ENCODE assay signal across 13 mouse cellular contexts in the genomic region with DNA sequence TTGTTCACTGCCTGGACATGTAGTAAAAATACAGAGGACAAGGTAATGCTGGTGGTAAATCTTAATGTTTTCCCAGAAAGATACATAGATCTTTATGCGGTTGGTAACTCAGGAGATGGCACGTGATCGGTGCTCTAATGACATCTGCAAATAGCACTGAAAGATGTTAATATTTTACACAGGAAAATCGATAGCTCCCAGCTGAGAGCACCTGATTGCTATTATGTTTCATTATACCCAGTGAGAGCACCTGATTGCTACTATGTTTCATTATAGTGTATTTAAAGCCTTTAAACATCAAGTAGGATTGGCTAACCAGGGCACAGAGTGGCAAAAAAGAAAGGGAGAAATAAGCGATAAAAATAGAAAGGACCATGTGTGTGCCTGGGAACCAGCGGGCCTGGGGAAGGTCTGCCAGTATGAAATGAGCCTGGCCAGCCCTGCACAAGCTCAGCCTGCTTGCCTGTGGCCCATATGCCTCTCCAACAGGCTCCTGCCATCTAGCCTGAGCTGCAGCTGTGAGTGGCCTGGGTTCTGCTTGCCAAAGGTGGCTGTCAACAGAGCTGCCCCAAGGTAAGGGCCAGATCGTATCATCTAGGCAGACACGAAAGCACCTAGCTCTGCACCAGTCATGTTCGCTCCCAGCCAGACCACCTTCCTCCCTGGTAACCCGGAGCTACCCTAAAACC. TPM values are rescaled to one million over a fixed set of nuclear protein-coding genes. Genes with fewer than 3 reads are reported as not detected.
DNase-seq lines count a peak whose midpoint lies in the region; ATAC-seq lines count a peak whose summit lies in the region.
"Had no signal": no experiment of that assay in that cellular context is flagged by ENCODE, and none has a peak within 500 bp of the region (broad histone marks: within the 10 kb centered on the region; RNA-seq: fewer than 3 reads in every experiment).

No protein-coding gene starts in this region.

- H3K4me2 ChIP-seq in hindbrain, embryonic 15.5 days, result no peak overlapping the region
- H3K4me2 ChIP-seq: heart, embryonic 13.5 days; limb, embryonic 15.5 days; midbrain, embryonic 13.5 days had no signal

- 0 out of 2 replicates have a peak, but pooled peaks cover 10% of the 10 kb centered on the region for H3K4me1 ChIP-seq in hindbrain, embryonic 15.5 days (replicated peaks)
- H3K4me1 ChIP-seq: heart, embryonic 13.5 days; midbrain, embryonic 13.5 days had no signal

- DNase-seq in gastrocnemius, adult 18-20 months (ENCODE audit: low spot score), result peak; percentile 72
- no peak for DNase-seq in gastrocnemius, postnatal 4 days (ENCODE audit: low spot score in 2 of 2)
- peak; percentile 95 for DNase-seq in brain, adult 2 months (ENCODE audit: low read depth, low spot score)
- peak; percentile 87 for DNase-seq in cerebellum, adult 9-10 months
- no peak for DNase-seq in adrenal gland, adult (ENCODE audit: inconsistent age in 2 of 2, low spot score in 1 of 2)
- DNase-seq: kidney, postnatal 10 days; lung, postnatal 14 days; spleen, adult 18-20 months had no signal

- no peaks in the 10 kb centered on the region for H3K36me3 ChIP-seq in hindbrain, embryonic 15.5 days
- H3K36me3 ChIP-seq: heart, embryonic 13.5 days; limb, embryonic 15.5 days; midbrain, embryonic 13.5 days had no signal

- 81% methylated on average over 10 of the region's 10 CpGs for WGBS in hindbrain, embryonic 15.5 days

- H3K9ac ChIP-seq in hindbrain, embryonic 15.5 days, result no peak overlapping the region
- H3K9ac ChIP-seq: heart, embryonic 13.5 days; limb, embryonic 15.5 days; midbrain, embryonic 13.5 days had no signal

- H3K9me3 ChIP-seq in hindbrain, embryonic 15.5 days, result no peaks in the 10 kb centered on the region
- H3K9me3 ChIP-seq: heart, embryonic 13.5 days; limb, embryonic 15.5 days; midbrain, embryonic 13.5 days had no signal

- ATAC-seq in hindbrain, embryonic 15.5 days (ENCODE audit: low FRiP score, low read depth), result no peak
- no peak for ATAC-seq in megakaryocyte progenitor cell, adult 5-6 weeks (replicated peaks; ENCODE audit: poor library complexity)
- ATAC-seq: midbrain, embryonic 13.5 days had no signal

- 0 out of 2 replicates have a peak overlapping the region, but pooled peaks have one; percentile 8 for H3K27ac ChIP-seq in hindbrain, embryonic 15.5 days (replicated peaks)
- H3K27ac ChIP-seq: heart, embryonic 13.5 days; limb, embryonic 15.5 days; midbrain, embryonic 13.5 days had no signal

- H3K4me3 ChIP-seq in hindbrain, embryonic 15.5 days, result no peak overlapping the region
- H3K4me3 ChIP-seq: heart, embryonic 13.5 days; limb, embryonic 15.5 days; midbrain, embryonic 13.5 days had no signal

- no peaks in the 10 kb centered on the region for H3K27me3 ChIP-seq in hindbrain, embryonic 15.5 days
- H3K27me3 ChIP-seq: heart, embryonic 13.5 days; limb, embryonic 15.5 days; midbrain, embryonic 13.5 days had no signal

RNA-seq across cellular contexts. Expression of gene Cnot11, which starts 19.3 kb away (rescaled TPM):
- 10 to 100 TPM; 19.0 to 20.8 TPM for total RNA-seq in gastrocnemius, adult 18-20 months (2021)
- 10 to 100 TPM; 20.0 to 21.8 TPM for total RNA-seq in gastrocnemius, postnatal 4 days (2021)
- 15.9 and 16.2 TPM in 2 replicates for polyA plus RNA-seq in hindbrain, embryonic 15.5 days (2015; fragmentation: Nextera tagmentation; extraction: Ambion mirVana)
- total RNA-seq in megakaryocyte progenitor cell, adult 5-6 weeks (2015), result 24.4 and 32.5 TPM in 2 replicates
- 25.4 and 29.1 TPM in 2 replicates for total RNA-seq in megakaryocyte progenitor cell, adult 5-6 weeks (2017)

RNA-seq across cellular contexts. Expression of gene Tbc1d8, which starts 36.9 kb away (rescaled TPM):
- 1 to 10 TPM; 8.3 to 9.5 TPM for total RNA-seq in gastrocnemius, adult 18-20 months (2021)
- 10 to 100 TPM; 21.2 to 21.4 TPM for total RNA-seq in gastrocnemius, postnatal 4 days (2021)
- polyA plus RNA-seq in hindbrain, embryonic 15.5 days (2015; fragmentation: Nextera tagmentation; extraction: Ambion mirVana), result 10.5 and 11.2 TPM in 2 replicates
- total RNA-seq in megakaryocyte progenitor cell, adult 5-6 weeks (2015), result 27.7 and 29.1 TPM in 2 replicates
- 13.0 and 15.9 TPM in 2 replicates for total RNA-seq in megakaryocyte progenitor cell, adult 5-6 weeks (2017)

Comparison
In these comparisons a context has a peak if more than half of its experiments do, and no peak if none do; other contexts are left out.
1. DNase-seq: peak in gastrocnemius, adult 18-20 months (single experiment), brain, adult 2 months (single experiment) and cerebellum, adult 9-10 months (single experiment); none in gastrocnemius, postnatal 4 days (0 of 2) and adrenal gland, adult (0 of 2).